Mouse (Mus musculus) spleen, postnatal 0 days (tissue): ENCODE data around the gene 2310050C09Rik. TPM values are rescaled to one million over a fixed set of nuclear protein-coding genes. Genes with fewer than 3 reads are reported as not detected.

Experiments used
- polyA plus RNA-seq: library from polyadenylated mRNA; unstranded; fragments of >200 nt; fragmentation: Nextera tagmentation; extraction: Ambion mirVana; gene quantifications from 2 replicates; pipeline ENCODE4 v1.2.1, GENCODE M21; 2015

Gene 2310050C09Rik
- polyA plus RNA-seq, result not detected in 2 replicates

GRCm38 (mm10) chr3:92870116-92870515 lies at the start of gene 2310050C09Rik:
Gene 2310050C09Rik (minus strand): TSS chr3:92870216.

GRCm38 (mm10) chr3:92851186-92851585 lies 18.8 kb downstream of the 2310050C09Rik start, which contains the start of gene Lce1l:
Gene Lce1l (minus strand): TSS chr3:92851286.

GRCm38 (mm10) chr3:92827108-92827507 lies 42.9 kb downstream of the 2310050C09Rik start, which contains the start of gene Kprp:
Gene Kprp (minus strand): TSS chr3:92827247.

Other genes starting within 250 kb of the 2310050C09Rik start
- gene Lce6a, start 248.6 kb downstream of the 2310050C09Rik start, polyA plus RNA-seq, result not detected in 2 replicates
- not detected in 2 replicates for gene Lce1a1, start 221.9 kb downstream of the 2310050C09Rik start, polyA plus RNA-seq
- not detected in 2 replicates for gene Lce1b, start 213.3 kb downstream of the 2310050C09Rik start, polyA plus RNA-seq
- gene Lce1a2, start 199.9 kb downstream of the 2310050C09Rik start, polyA plus RNA-seq, result not detected in 2 replicates
- 0.17 TPM in 1 of 2 replicates, not detected in the other for gene Lce1c, start 191.0 kb downstream of the 2310050C09Rik start, polyA plus RNA-seq
- not detected in 2 replicates for gene Lce1d, start 183.0 kb downstream of the 2310050C09Rik start, polyA plus RNA-seq
- not detected in 2 replicates for gene Lce1e, start 161.1 kb downstream of the 2310050C09Rik start, polyA plus RNA-seq
- gene Lce1f, start 149.9 kb downstream of the 2310050C09Rik start, polyA plus RNA-seq, result not detected in 2 replicates
- not detected in 2 replicates for gene Gm38119, start 131.1 kb downstream of the 2310050C09Rik start, polyA plus RNA-seq
- gene Lce1g, start 117.9 kb downstream of the 2310050C09Rik start, polyA plus RNA-seq, result not detected in 2 replicates
- gene Lce1h, start 105.2 kb downstream of the 2310050C09Rik start, polyA plus RNA-seq, result not detected in 2 replicates
- not detected in 2 replicates for gene Lce1i, start 91.3 kb downstream of the 2310050C09Rik start, polyA plus RNA-seq
- gene Lce1j, start 79.7 kb downstream of the 2310050C09Rik start, polyA plus RNA-seq, result not detected in 2 replicates
- not detected in 2 replicates for gene Lce1k, start 62.3 kb downstream of the 2310050C09Rik start, polyA plus RNA-seq
- gene Kprp, start 43.0 kb downstream of the 2310050C09Rik start, polyA plus RNA-seq, result not detected in 2 replicates
- gene Lce1l, start 18.9 kb downstream of the 2310050C09Rik start, polyA plus RNA-seq, result not detected in 2 replicates
- not detected in 2 replicates for gene Lce3a, start 56.0 kb upstream of the 2310050C09Rik start, polyA plus RNA-seq
- not detected in 2 replicates for gene Lce3b, start 62.8 kb upstream of the 2310050C09Rik start, polyA plus RNA-seq
- not detected in 2 replicates for gene Lce3c, start 74.3 kb upstream of the 2310050C09Rik start, polyA plus RNA-seq
- not detected in 2 replicates for gene Lce3d, start 87.2 kb upstream of the 2310050C09Rik start, polyA plus RNA-seq
- not detected in 2 replicates for gene Lce3e, start 96.8 kb upstream of the 2310050C09Rik start, polyA plus RNA-seq
- gene Lce3f, start 122.0 kb upstream of the 2310050C09Rik start, polyA plus RNA-seq, result not detected in 2 replicates
- 0.25 TPM in 1 of 2 replicates, not detected in the other for gene Crct1, start 145.5 kb upstream of the 2310050C09Rik start, polyA plus RNA-seq
- not detected in 2 replicates for gene Lce1m, start 148.8 kb upstream of the 2310050C09Rik start, polyA plus RNA-seq
- gene Gm4858, start 198.6 kb upstream of the 2310050C09Rik start, polyA plus RNA-seq, result not detected in 2 replicates